Mouse (Mus musculus) A20 (cell line): ENCODE measurements at regions not wholly inside any gene's neighbourhood (a gene's known extent, or its start where the extent isn't known, plus 50 kb on each side); places are given as distances from the start of the nearest gene placed in this dataset.

ENCODE experiments used
- DNase-seq: peaks from one replicate; pipeline ENCODE4 v3.0.0-alpha.2; 2011; ENCODE audit warnings: low read depth, low spot score

- DNase-seq, result no peak
Observed at GRCm38 (mm10) chr8:115929472-115930210, 222.0 kb upstream of the Maf start.

DNA sequence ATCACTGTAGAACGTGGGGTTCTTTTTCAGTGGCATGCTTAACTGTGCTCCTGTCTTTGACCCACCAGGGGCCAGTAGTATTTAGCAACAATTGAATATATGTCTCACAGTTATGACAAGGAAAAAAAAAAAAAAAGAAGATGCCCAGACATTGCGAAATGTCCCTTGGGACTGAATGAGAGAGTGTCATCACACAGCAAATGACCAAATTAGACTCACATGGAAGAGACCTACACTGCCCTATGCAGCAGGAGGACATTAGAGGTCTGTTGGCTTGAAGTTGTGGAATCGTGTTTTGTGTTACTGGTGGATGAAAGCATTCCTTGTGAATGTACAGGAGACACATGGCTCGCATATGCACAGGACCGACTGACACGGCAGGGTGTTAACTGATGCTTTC lies 214.3 kb upstream of the Maf start:
- DNase-seq, result no peak

GRCm38 (mm10) chr8:115906650-115907049 lies 199.1 kb upstream of the Maf start:
- DNase-seq, result no peak

GRCm38 (mm10) chr8:115903853-115904420 lies 196.3 kb upstream of the Maf start:
- DNase-seq, result no peak

DNA sequence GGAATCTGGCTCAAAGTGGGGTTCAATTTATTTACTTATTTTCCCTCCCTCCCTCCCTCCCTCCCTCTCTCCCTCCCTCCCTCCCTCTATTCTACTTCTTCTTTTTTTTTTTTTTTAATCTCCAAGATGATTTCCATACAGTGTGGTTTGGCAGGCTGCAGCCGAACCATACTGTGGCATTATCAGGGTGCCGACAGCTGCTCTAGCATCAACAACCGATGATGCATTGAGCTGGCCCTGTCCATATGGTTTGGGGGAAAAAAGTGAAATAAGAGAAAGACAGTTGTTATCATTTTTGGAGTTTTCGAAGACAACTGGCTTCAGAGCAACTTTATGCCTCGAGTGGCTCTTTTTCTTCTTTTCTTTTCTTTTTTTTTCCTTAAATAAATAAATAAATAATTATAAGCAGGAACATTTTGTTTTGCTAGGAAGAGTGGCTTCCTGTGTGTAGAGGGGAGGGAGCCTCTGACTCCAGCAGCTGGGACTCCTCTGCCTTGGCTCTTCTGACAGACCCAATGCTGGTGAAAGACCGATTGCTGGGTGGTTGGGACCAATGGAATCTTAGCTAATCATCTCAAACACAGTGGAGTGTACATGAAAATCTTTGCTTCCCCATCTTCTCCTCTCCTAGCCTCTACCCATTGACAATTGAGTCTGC lies 190.1 kb upstream of the Maf start:
- DNase-seq, result no peak

DNA sequence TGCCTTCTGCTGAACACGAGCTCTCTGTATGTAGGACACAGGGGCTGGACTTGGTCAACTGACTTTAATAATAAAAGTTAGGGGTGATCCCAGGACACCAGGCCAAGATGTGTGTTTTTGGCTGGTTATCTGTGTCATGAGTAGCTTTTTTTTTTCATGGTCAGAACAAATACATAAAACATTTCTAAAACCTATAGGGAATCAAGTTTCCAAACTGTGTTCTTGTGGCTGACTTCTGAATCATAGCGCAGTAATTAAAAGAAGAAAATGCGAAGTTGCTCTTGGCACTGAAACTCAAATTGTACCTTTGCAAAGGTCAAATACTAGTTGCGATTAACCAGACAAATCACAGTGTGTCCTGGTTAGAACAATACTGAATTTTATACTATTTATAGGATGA lies 189.5 kb upstream of the Maf start:
- DNase-seq, result no peak

- no peak for DNase-seq
Observed at GRCm38 (mm10) chr8:115896066-115896465, 188.5 kb upstream of the Maf start.

DNA sequence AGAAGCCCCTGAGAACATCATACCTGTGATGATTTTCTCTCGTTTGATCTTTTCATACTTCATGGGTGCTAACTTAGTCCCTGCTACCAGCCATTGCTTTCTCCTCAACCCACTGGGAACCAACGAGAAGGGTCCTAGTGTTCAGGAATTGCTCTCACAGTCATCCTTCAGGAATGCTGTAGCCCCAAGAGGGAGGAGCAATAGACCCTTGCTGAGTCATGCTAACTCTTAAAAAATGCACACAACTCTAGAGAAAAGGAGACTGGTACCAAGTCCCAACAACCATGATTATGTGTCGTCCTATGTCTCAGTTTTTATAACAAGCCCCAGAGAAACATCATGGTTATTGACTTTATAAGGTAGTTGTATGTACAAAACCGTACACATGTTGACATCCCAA lies 180.7 kb upstream of the Maf start:
- DNase-seq, result no peak

GRCm38 (mm10) chr8:115885121-115885743 lies 177.6 kb upstream of the Maf start:
- DNase-seq, result no peak

GRCm38 (mm10) chr8:115883808-115884207 lies 176.2 kb upstream of the Maf start:
- no peak for DNase-seq

DNA sequence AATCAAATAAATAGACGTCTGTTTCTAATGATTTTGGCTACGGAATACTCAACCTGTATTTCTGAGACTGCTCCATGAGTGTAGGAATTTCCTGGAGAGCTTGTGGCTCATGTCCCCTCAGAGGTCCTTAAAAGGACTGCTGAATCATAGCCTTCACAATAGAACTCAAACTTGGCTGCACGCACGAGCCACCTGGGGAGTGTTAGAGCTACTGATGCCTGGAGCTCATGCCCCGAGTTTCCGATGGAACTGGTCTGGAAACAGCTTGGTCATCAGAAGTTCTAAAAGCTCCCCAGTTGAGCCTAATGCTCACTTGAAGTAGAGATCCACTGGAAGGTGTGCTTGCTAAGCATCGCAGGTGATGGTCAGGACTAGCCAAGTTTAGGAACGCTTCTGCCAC lies 174.3 kb upstream of the Maf start:
- DNase-seq, result no peak

DNA sequence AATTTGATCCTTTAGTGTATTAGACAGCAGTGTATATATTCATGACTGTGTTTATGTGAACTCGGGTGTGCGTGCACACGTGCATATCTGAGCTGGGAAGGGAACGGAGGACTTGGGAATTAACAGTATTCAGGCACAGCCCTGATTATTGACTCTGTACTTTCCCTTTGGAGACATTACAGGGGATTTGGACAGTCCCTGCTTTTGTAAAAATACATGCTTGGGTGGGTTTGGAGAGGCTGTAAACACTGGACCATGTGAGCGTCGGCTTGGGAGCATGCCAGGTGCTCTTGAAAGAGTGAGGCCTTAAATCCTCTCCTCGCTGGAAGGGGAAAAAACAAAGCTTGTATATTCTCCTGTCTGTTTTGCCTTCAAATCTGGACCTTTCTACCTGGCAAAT lies 167.2 kb upstream of the Maf start:
- no peak for DNase-seq

- DNase-seq, result no peak
Observed at GRCm38 (mm10) chr8:115871381-115871780, 163.8 kb upstream of the Maf start.

- DNase-seq, result no peak
Observed at GRCm38 (mm10) chr8:115861381-115861780, 153.8 kb upstream of the Maf start.

DNA sequence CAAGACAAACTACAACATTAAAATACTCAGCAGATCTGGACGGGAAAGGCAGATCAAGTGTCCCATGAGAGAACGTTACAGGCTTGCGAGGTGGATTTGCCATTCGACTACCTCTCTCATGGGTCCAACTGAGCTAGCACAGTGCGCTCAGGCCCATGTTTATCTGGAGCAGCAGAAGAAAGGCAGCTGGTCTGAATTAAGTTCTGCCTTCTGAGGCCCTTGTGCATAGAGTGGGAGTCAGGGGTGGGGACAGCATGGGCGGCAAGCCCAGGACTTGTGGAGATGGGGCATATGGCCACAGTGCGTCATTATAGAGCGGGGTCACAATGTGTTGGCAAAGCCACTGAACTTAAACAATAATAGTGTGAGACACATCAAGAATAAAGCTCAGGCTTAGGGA lies 151.8 kb upstream of the Maf start:
- no peak for DNase-seq

DNA sequence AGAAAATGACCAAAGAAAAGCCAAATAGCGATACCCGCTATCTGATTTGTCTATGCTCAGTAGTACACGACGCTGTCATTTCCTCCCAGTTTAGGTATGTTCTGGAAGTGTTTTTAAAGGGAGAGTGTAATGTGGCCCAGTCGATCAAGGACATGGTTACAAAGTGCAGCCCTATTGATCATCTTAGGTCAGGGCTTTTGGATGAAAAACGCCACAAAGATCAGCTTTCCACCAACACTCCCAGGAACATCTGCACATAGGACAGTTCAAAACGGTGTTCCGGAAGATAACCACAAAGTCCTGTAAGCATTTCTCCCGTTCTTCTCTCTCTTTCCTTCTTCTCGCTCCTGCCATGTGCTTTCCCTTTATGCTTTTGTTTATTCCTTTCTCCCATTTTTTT lies 149.2 kb upstream of the Maf start:
- DNase-seq, result no peak

GRCm38 (mm10) chr8:115855934-115856629 lies 148.5 kb upstream of the Maf start:
- DNase-seq, result no peak

- no peak for DNase-seq
Observed at GRCm38 (mm10) chr8:115854209-115854900, 146.8 kb upstream of the Maf start.

- DNase-seq, result no peak
Observed at GRCm38 (mm10) chr8:115850552-115850951, 143.0 kb upstream of the Maf start.

DNA sequence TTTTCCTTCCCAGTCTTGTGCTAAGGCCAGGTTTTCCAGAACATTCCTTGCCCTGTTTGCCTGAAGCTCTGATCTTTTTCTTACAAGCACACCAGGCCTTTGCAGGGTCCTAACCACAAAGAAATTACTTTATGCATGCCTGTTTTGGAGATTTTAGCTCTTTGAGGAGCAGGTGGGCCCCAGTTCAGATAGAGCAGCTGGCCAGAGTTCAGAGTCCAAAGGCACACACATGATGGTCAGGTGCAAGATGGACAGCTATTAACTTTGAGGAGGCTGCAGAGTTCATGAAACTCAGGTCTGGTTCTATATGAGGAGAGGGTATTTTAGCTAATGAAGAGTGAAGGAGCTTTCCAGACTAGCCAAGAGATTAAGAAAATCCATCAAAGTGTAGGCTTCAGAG lies 125.8 kb upstream of the Maf start:
- no peak for DNase-seq

- DNase-seq, result no peak
Observed at GRCm38 (mm10) chr8:115831675-115832074, 124.1 kb upstream of the Maf start.
